Mouse (Mus musculus) cerebellum, adult 2 months (tissue): ENCODE measurements around the gene Ddx23. TPM values are rescaled to one million over a fixed set of nuclear protein-coding genes. Genes with fewer than 3 reads are reported as not detected.

ENCODE experiments used
- DNase-seq, 2 experiments: peaks; one replicate each; pipeline ENCODE4 v3.0.0; 2021
- H3K27ac ChIP-seq: fragments of 200-500 bp; 2 replicates; pipeline ENCODE4 v1.5.1; 2012; ENCODE audit warnings: low read length, control low read depth, inconsistent platforms; ENCODE audit not compliant: insufficient read depth
- H3K27me3 ChIP-seq: fragments of 200-500 bp; 2 replicates; pipeline ENCODE4 v1.6.1; 2012; ENCODE audit warnings: inconsistent platforms, mild to moderate bottlenecking, low read length, moderate library complexity; ENCODE audit not compliant: control insufficient read depth, insufficient read depth
- H3K4me1 ChIP-seq: fragments of 200-500 bp; 2 replicates; pipeline ENCODE4 v1.6.1; 2011; ENCODE audit warnings: low read length; ENCODE audit not compliant: control insufficient read depth, insufficient read depth
- H3K4me3 ChIP-seq: fragments of 200-500 bp; replicated peaks from 2 replicates; pipeline ENCODE3; 2011; ENCODE audit warnings: mild to moderate bottlenecking, low read depth, low read length, control low read depth; ENCODE audit not compliant: insufficient read depth
- CTCF ChIP-seq: fragments of 200-500 bp; IDR thresholded peaks from 2 replicates; pipeline ENCODE4 v1.5.1; 2011; ENCODE audit warnings: low read depth, mild to moderate bottlenecking, control low read depth, low read length, moderate library complexity, borderline replicate concordance; ENCODE audit not compliant: insufficient read depth
- POLR2A ChIP-seq: fragments of 200-500 bp; IDR thresholded peaks from 2 replicates; pipeline ENCODE4 v1.6.1; 2011; ENCODE audit warnings: low read length, control low read depth, borderline replicate concordance; ENCODE audit not compliant: insufficient read depth
- WGBS: fragments of 180-500 bp; shearing (Covaris S2); methylation state at CpG from one replicate; pipeline ENCODE4 v1.1.7; 2018; 5-methylcytosine and 5-hydroxymethylcytosine counted together
- polyA plus RNA-seq: library from polyadenylated mRNA; depleted of rRNA; stranded (reverse); fragments of >200 nt; gene quantifications from 2 replicates; pipeline ENCODE4 v1.2.3, GENCODE M21; 2012

The Ddx23 gene
- polyA plus RNA-seq, 1 experiment, result 69.4 TPM

GRCm38 (mm10) chr15:98634541-98635081 lies 28.1 kb downstream of the Ddx23 start:
- TF ChIP-seq POLR2A (peak; percentile 31; the same call in 1 of the 2 replicates), CTCF (no peak)
- Histone ChIP-seq H3K27me3 (no peaks in the 10 kb centered on the region), H3K4me1 (peaks cover 17% of the 10 kb centered on the region), H3K4me3 (peak overlapping the region; percentile 94), H3K27ac (no peak overlapping the region)
- 1% methylated on average over 64 of the region's 65 CpGs for WGBS
- DNase-seq, result peak; percentile 81 to 87

GRCm38 (mm10) chr15:98633822-98634470 lies 28.7 kb downstream of the Ddx23 start:
- TF ChIP-seq CTCF (no peak), POLR2A (no peak)

DNA sequence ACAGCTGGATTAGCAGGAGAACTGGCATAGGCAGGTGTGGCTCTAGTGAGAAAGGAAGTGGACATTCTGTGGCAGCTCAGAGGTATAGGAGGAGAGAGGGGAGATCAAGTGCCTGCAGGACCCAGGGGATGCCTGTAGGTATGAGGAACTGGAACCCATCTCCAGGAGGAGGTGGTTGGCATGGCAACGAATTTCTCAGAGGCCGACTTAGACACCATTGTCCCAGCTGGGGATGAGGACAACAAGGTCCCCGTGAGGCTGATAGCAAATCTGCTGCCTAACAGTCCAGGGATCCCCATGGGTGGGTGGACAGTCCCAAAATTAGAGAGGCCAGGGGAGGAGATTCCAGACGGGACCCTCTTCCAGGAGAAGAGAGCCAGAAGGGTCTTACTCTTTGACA lies 29.8 kb downstream of the Ddx23 start:
- no peak for DNase-seq
- H3K27ac ChIP-seq, result no peak overlapping the region
- H3K4me1 ChIP-seq, result peaks cover 17% of the 10 kb centered on the region
- H3K4me3 ChIP-seq, result no peak overlapping the region
- 10% methylated on average over 4 of the region's 4 CpGs for WGBS
- no peaks in the 10 kb centered on the region; the same call in 1 of the 2 replicates for H3K27me3 ChIP-seq
- no peak for TF ChIP-seq CTCF
- TF ChIP-seq POLR2A, result no peak

More at GRCm38 (mm10) chr15:98633822-98634470, 28.7 kb downstream of the Ddx23 start:
- WGBS, result 4% methylated on average over 25 of the region's 25 CpGs
- DNase-seq, result peak in 1 of 2 experiments; percentile 33
- peaks cover 17% of the 10 kb centered on the region for H3K4me1 ChIP-seq
- no peak overlapping the region for H3K27ac ChIP-seq
- H3K27me3 ChIP-seq, result no peaks in the 10 kb centered on the region
- H3K4me3 ChIP-seq, result peak overlapping the region; percentile 94

GRCm38 (mm10) chr15:98632107-98632744 lies 30.5 kb downstream of the Ddx23 start:
- Histone ChIP-seq H3K27ac (no peak overlapping the region), H3K4me3 (peak overlapping the region; percentile 39), H3K4me1 (peaks cover 13% of the 10 kb centered on the region), H3K27me3 (no peaks in the 10 kb centered on the region; the same call in 1 of the 2 replicates)
- under 1% methylated on average over 25 of the region's 25 CpGs for WGBS
- TF ChIP-seq POLR2A (no peak), CTCF (no peak)
- peak; percentile 61 to 66 for DNase-seq

- Histone ChIP-seq H3K27me3 (no peaks in the 10 kb centered on the region; the same call in 1 of the 2 replicates), H3K27ac (no peak overlapping the region), H3K4me1 (peaks cover 8% of the 10 kb centered on the region), H3K4me3 (peak overlapping the region; percentile 39)
- 1% methylated on average over 18 of the region's 18 CpGs for WGBS
- peak; percentile 63 to 72 for DNase-seq
- TF ChIP-seq POLR2A, result no peak
- TF ChIP-seq CTCF, result peak; percentile 81
Measured at GRCm38 (mm10) chr15:98631493-98631892, 31.2 kb downstream of the Ddx23 start.

DNA sequence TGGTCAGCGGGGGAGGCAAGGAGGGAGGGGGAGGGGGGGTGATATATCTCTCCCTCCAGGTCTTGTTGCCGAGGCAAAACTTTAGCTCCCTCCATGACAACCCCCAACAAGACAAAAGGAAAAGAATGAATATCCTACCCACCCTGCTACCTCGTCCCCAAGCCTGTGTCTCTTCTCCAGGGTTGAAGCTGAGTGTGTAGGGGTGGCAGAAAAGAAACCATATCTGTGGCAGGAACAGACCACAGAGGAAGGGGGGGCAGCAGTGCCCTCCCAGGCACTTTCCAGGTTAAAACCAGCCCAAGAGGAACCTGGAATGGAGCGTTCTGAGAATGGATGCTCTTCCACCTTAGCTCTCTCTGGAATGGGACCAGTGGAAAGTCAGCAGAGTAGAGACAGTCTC lies 32.2 kb downstream of the Ddx23 start, which contains the start of gene Cacnb3:
Gene Cacnb3, plus strand, starts transcription at position 301 of the 400 bp plus-strand sequence.
- DNase-seq, result no peak
- peak within 1 kb of the TSS; percentile 39 for H3K4me3 ChIP-seq
- TF ChIP-seq POLR2A (no peak), CTCF (no peak)

GRCm38 (mm10) chr15:98629464-98629863 lies 33.2 kb downstream of the Ddx23 start:
- DNase-seq, result no peak
- Histone ChIP-seq H3K27me3 (no peaks in the 10 kb centered on the region; the same call in 1 of the 2 replicates), H3K4me3 (no peak overlapping the region), H3K27ac (no peak overlapping the region), H3K4me1 (peaks cover 6% of the 10 kb centered on the region; the same call in 1 of the 2 replicates)
- TF ChIP-seq CTCF, result no peak
- no peak for TF ChIP-seq POLR2A
- WGBS, result 68% methylated on average over 6 of the region's 6 CpGs

More for the DNA sequence above, 32.2 kb downstream of the Ddx23 start, which contains the start of gene Cacnb3:
- no peaks in the 10 kb centered on the region; the same call in 1 of the 2 replicates for H3K27me3 ChIP-seq
- WGBS, result 48% methylated on average over 4 of the region's 4 CpGs
- H3K27ac ChIP-seq, result no peak within 1 kb of the TSS
- peaks cover 6% of the 10 kb centered on the region; the same call in 1 of the 2 replicates for H3K4me1 ChIP-seq
